Mouse (Mus musculus) liver, postnatal 0 days (tissue): ENCODE measurements at regions not wholly inside any gene's neighbourhood (a gene's known extent, or its start where the extent isn't known, plus 50 kb on each side); places are given as distances from the start of the nearest gene placed in this dataset.

Experiments used
- CTCF ChIP-seq: sonication (generic); IDR thresholded peaks from 2 replicates; pipeline ENCODE4 v1.5.1; 2016; ENCODE audit warnings: antibody characterized with exemption, low read depth
- EP300 ChIP-seq: IDR thresholded peaks from 2 replicates; pipeline ENCODE4 v1.6.1; 2016; ENCODE audit warnings: antibody characterized with exemption, low read depth, mild to moderate bottlenecking

DNA sequence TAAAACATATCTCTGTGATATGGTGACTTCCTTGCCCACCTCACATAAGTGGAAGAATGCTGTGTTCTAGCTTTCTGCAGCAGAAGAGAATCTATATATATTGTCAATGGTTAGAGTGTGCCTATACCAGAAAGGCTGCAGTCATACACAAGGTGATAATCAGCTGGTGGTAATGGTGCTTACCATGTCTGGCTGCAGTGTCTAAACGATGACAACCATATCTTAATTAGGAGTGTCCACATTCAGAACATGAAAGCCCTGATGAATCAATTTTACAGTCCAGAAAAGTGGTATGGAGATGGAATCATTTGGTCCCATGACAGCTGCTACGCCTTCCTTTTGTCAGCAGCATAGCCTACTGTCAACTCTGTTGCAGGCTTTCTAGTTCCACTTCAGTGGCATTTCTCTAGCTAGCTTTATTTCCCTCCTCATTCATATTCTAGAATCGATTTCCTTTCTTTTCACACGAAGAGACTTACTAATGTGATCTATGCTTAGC is 484.2 kb downstream of the Gm21750 start:
- TF ChIP-seq CTCF = no peak
- TF ChIP-seq EP300 = no peak
